Mouse (Mus musculus): ENCODE data around the gene Sphk2. TPM values are rescaled to one million over a fixed set of nuclear protein-coding genes. Genes with fewer than 3 reads are reported as not detected.
A peak's percentile ranks its signal among the peaks of the same experiment; 100 is the strongest.

The Sphk2 gene
- polyA plus RNA-seq, 1 experiment from 2014 or later: 24.4 TPM

- 0 out of 2 replicates have a peak, but pooled peaks have one; percentile 17 for ATAC-seq (ENCODE audit: insufficient number of reproducible peaks, insufficient read depth, low FRiP score, low read depth)
- H3K9ac ChIP-seq (replicated peaks; ENCODE audit: low read depth, low read length): peak overlapping the region; percentile 73
- H3K4me1 ChIP-seq (ENCODE audit: control insufficient read depth, insufficient read depth, low read length): peaks cover 28% of the 10 kb centered on the region
- H3K4me3 ChIP-seq (ENCODE audit: low read depth, low read length): peak overlapping the region; percentile 74
- H3K27me3 ChIP-seq (ENCODE audit: control insufficient read depth, insufficient read depth, low read length): no peaks in the 10 kb centered on the region
- peak overlapping the region; percentile 96 for H3K4me2 ChIP-seq (replicated peaks; ENCODE audit: low read depth, low read length)
- H3K27ac ChIP-seq (ENCODE audit: low read length): peak overlapping the region; percentile 91; the same call in 1 of the 2 replicates
- peaks cover 13% of the 10 kb centered on the region; the same call in 1 of the 2 replicates for H3K36me3 ChIP-seq (ENCODE audit: control insufficient read depth, insufficient read depth, low read length)
- H3K9me3 ChIP-seq (ENCODE audit: control insufficient read depth, low read depth, low read length): no peaks in the 10 kb centered on the region
- WGBS: 1% methylated on average over 7 of the region's 7 CpGs
Observed at GRCm38 (mm10) chr7:45705873-45706281, 11.9 kb downstream of the Sphk2 start.

GRCm38 (mm10) chr7:45705443-45705864 lies 12.3 kb downstream of the Sphk2 start:
- Histone ChIP-seq H3K4me2 (replicated peaks; ENCODE audit: low read depth, low read length) (peak overlapping the region; percentile 96), H3K4me1 (ENCODE audit: control insufficient read depth, insufficient read depth, low read length) (peaks cover 30% of the 10 kb centered on the region), H3K27ac (ENCODE audit: low read length) (peak overlapping the region; percentile 91), H3K27me3 (ENCODE audit: control insufficient read depth, insufficient read depth, low read length) (no peaks in the 10 kb centered on the region), H3K9ac (replicated peaks; ENCODE audit: low read depth, low read length) (peak overlapping the region; percentile 73), H3K9me3 (ENCODE audit: control insufficient read depth, low read depth, low read length) (no peaks in the 10 kb centered on the region), H3K4me3 (ENCODE audit: low read depth, low read length) (peak overlapping the region; percentile 74), H3K36me3 (ENCODE audit: control insufficient read depth, insufficient read depth, low read length) (peaks cover 10% of the 10 kb centered on the region; the same call in 1 of the 2 replicates)
- ATAC-seq (ENCODE audit: insufficient number of reproducible peaks, insufficient read depth, low FRiP score, low read depth): peak; percentile 0; the same call in 1 of the 2 replicates
- WGBS: under 1% methylated on average over 21 of the region's 21 CpGs

GRCm38 (mm10) chr7:45704730-45705442 lies 12.9 kb downstream of the Sphk2 start, which contains the start of gene Dbp:
Gene Dbp (plus strand): TSS chr7:45705088.
- peak within 1 kb of the TSS; percentile 96 for H3K4me2 ChIP-seq (replicated peaks; ENCODE audit: low read depth, low read length)
- peak within 1 kb of the TSS; percentile 73 for H3K9ac ChIP-seq (replicated peaks; ENCODE audit: low read depth, low read length)
- peaks cover 4% of the 10 kb centered on the region; the same call in 1 of the 2 replicates for H3K36me3 ChIP-seq (ENCODE audit: control insufficient read depth, insufficient read depth, low read length)
- H3K27ac ChIP-seq (ENCODE audit: low read length): peak within 1 kb of the TSS; percentile 91
- peak within 1 kb of the TSS; percentile 74 for H3K4me3 ChIP-seq (ENCODE audit: low read depth, low read length)
- no peaks in the 10 kb centered on the region for H3K27me3 ChIP-seq (ENCODE audit: control insufficient read depth, insufficient read depth, low read length)
- peak; percentile 87 for ATAC-seq (ENCODE audit: insufficient number of reproducible peaks, insufficient read depth, low FRiP score, low read depth)
- WGBS: under 1% methylated on average over 36 of the region's 36 CpGs
- no peaks in the 10 kb centered on the region for H3K9me3 ChIP-seq (ENCODE audit: control insufficient read depth, low read depth, low read length)
- H3K4me1 ChIP-seq (ENCODE audit: control insufficient read depth, insufficient read depth, low read length): peaks cover 36% of the 10 kb centered on the region

- H3K4me2 ChIP-seq (replicated peaks; ENCODE audit: low read depth, low read length): peak overlapping the region; percentile 80
- ATAC-seq (ENCODE audit: insufficient number of reproducible peaks, insufficient read depth, low FRiP score, low read depth): peak; percentile 38
- no peaks in the 10 kb centered on the region for H3K36me3 ChIP-seq (ENCODE audit: control insufficient read depth, insufficient read depth, low read length)
- 1% methylated on average over 13 of the region's 13 CpGs for WGBS
- no peaks in the 10 kb centered on the region for H3K27me3 ChIP-seq (ENCODE audit: control insufficient read depth, insufficient read depth, low read length)
- H3K4me3 ChIP-seq (ENCODE audit: low read depth, low read length): peak overlapping the region; percentile 74
- H3K27ac ChIP-seq (ENCODE audit: low read length): peak overlapping the region; percentile 77
- peak overlapping the region; percentile 26; the same call in 1 of the 2 replicates for H3K9ac ChIP-seq (replicated peaks; ENCODE audit: low read depth, low read length)
- H3K9me3 ChIP-seq (ENCODE audit: control insufficient read depth, low read depth, low read length): no peaks in the 10 kb centered on the region
- peaks cover 39% of the 10 kb centered on the region for H3K4me1 ChIP-seq (ENCODE audit: control insufficient read depth, insufficient read depth, low read length)
Observed at GRCm38 (mm10) chr7:45704046-45704559, 13.7 kb downstream of the Sphk2 start.

GRCm38 (mm10) chr7:45703521-45704033 lies 14.2 kb downstream of the Sphk2 start:
- peak overlapping the region; percentile 26; the same call in 1 of the 2 replicates for H3K9ac ChIP-seq (replicated peaks; ENCODE audit: low read depth, low read length)
- H3K4me2 ChIP-seq (replicated peaks; ENCODE audit: low read depth, low read length): peak overlapping the region; percentile 80
- H3K36me3 ChIP-seq (ENCODE audit: control insufficient read depth, insufficient read depth, low read length): no peaks in the 10 kb centered on the region
- peak overlapping the region; percentile 74; the same call in 1 of the 2 replicates for H3K4me3 ChIP-seq (ENCODE audit: low read depth, low read length)
- peak overlapping the region; percentile 77 for H3K27ac ChIP-seq (ENCODE audit: low read length)
- no peaks in the 10 kb centered on the region for H3K9me3 ChIP-seq (ENCODE audit: control insufficient read depth, low read depth, low read length)
- 31% methylated on average over 12 of the region's 12 CpGs for WGBS
- 0 out of 2 replicates have a peak, but pooled peaks cover under 1% of the 10 kb centered on the region for H3K27me3 ChIP-seq (ENCODE audit: control insufficient read depth, insufficient read depth, low read length)
- no peak for ATAC-seq (ENCODE audit: insufficient number of reproducible peaks, insufficient read depth, low FRiP score, low read depth)
- peaks cover 35% of the 10 kb centered on the region for H3K4me1 ChIP-seq (ENCODE audit: control insufficient read depth, insufficient read depth, low read length)

- H3K36me3 ChIP-seq (ENCODE audit: control insufficient read depth, insufficient read depth, low read length): no peaks in the 10 kb centered on the region
- H3K4me3 ChIP-seq (ENCODE audit: low read depth, low read length): no peak overlapping the region
- H3K4me1 ChIP-seq (ENCODE audit: control insufficient read depth, insufficient read depth, low read length): peaks cover 29% of the 10 kb centered on the region
- ATAC-seq (ENCODE audit: insufficient number of reproducible peaks, insufficient read depth, low FRiP score, low read depth): no peak
- no peak overlapping the region for H3K4me2 ChIP-seq (replicated peaks; ENCODE audit: low read depth, low read length)
- no peak overlapping the region for H3K9ac ChIP-seq (replicated peaks; ENCODE audit: low read depth, low read length)
- H3K9me3 ChIP-seq (ENCODE audit: control insufficient read depth, low read depth, low read length): no peaks in the 10 kb centered on the region
- 0 out of 2 replicates have a peak, but pooled peaks cover 4% of the 10 kb centered on the region for H3K27me3 ChIP-seq (ENCODE audit: control insufficient read depth, insufficient read depth, low read length)
- WGBS: 85% methylated on average over 17 of the region's 17 CpGs
- peak overlapping the region; percentile 77; the same call in 1 of the 2 replicates for H3K27ac ChIP-seq (ENCODE audit: low read length)
Observed at GRCm38 (mm10) chr7:45702809-45703520, 14.8 kb downstream of the Sphk2 start.

GRCm38 (mm10) chr7:45702316-45702715 lies 15.5 kb downstream of the Sphk2 start:
- no peak overlapping the region for H3K4me2 ChIP-seq (replicated peaks; ENCODE audit: low read depth, low read length)
- no peak for ATAC-seq (ENCODE audit: insufficient number of reproducible peaks, insufficient read depth, low FRiP score, low read depth)
- H3K36me3 ChIP-seq (ENCODE audit: control insufficient read depth, insufficient read depth, low read length): no peaks in the 10 kb centered on the region
- 92% methylated on average over 11 of the region's 11 CpGs for WGBS
- H3K4me1 ChIP-seq (ENCODE audit: control insufficient read depth, insufficient read depth, low read length): peaks cover 27% of the 10 kb centered on the region
- H3K9me3 ChIP-seq (ENCODE audit: control insufficient read depth, low read depth, low read length): no peaks in the 10 kb centered on the region
- 0 out of 2 replicates have a peak, but pooled peaks cover 4% of the 10 kb centered on the region for H3K27me3 ChIP-seq (ENCODE audit: control insufficient read depth, insufficient read depth, low read length)
- no peak overlapping the region for H3K9ac ChIP-seq (replicated peaks; ENCODE audit: low read depth, low read length)
- no peak overlapping the region for H3K27ac ChIP-seq (ENCODE audit: low read length)
- H3K4me3 ChIP-seq (ENCODE audit: low read depth, low read length): no peak overlapping the region

- no peak for ATAC-seq (ENCODE audit: insufficient number of reproducible peaks, insufficient read depth, low FRiP score, low read depth)
- Histone ChIP-seq H3K9ac (replicated peaks; ENCODE audit: low read depth, low read length) (peak overlapping the region; percentile 18; the same call in 1 of the 2 replicates), H3K9me3 (ENCODE audit: control insufficient read depth, low read depth, low read length) (no peaks in the 10 kb centered on the region), H3K36me3 (ENCODE audit: control insufficient read depth, insufficient read depth, low read length) (no peaks in the 10 kb centered on the region), H3K4me3 (ENCODE audit: low read depth, low read length) (peak overlapping the region; percentile 39; the same call in 1 of the 2 replicates), H3K27ac (ENCODE audit: low read length) (no peak overlapping the region), H3K27me3 (ENCODE audit: control insufficient read depth, insufficient read depth, low read length) (0 out of 2 replicates have a peak, but pooled peaks cover 4% of the 10 kb centered on the region), H3K4me1 (ENCODE audit: control insufficient read depth, insufficient read depth, low read length) (peaks cover 27% of the 10 kb centered on the region), H3K4me2 (replicated peaks; ENCODE audit: low read depth, low read length) (peak overlapping the region; percentile 73; the same call in 1 of the 2 replicates)
- 87% methylated on average over 11 of the region's 11 CpGs for WGBS
Observed at GRCm38 (mm10) chr7:45701607-45702006, 16.2 kb downstream of the Sphk2 start.
